Mouse (Mus musculus) natural killer cell, adult 2 months (primary cell): Measurements from ENCODE around the gene Chek2.
A peak's percentile ranks its signal among the peaks of the same experiment; 100 is the strongest.
"Not testable (repeated sequence)": the region's sequence is repeated elsewhere in the genome, so short reads cannot be mapped to it uniquely, and the experiment has no call there.

ENCODE experiments used
- DNase-seq, 2 experiments: peaks; one replicate each; pipeline ENCODE4 v3.0.0; 2022; ENCODE audit warnings: low spot score in 2 of 2

Chek2 gene

GRCm38 (mm10) chr5:110839038-110839677 is 621 bp upstream of the Chek2 start:
- no peak for DNase-seq

- peak; percentile 55 to 77 for DNase-seq
Observed at GRCm38 (mm10) chr5:110840465-110840864, 686 bp downstream of the Chek2 start.

- DNase-seq, result no peak
Observed at GRCm38 (mm10) chr5:110841046-110841862, 1.5 kb downstream of the Chek2 start.

GRCm38 (mm10) chr5:110852990-110853389 is 13.2 kb downstream of the Chek2 start:
- DNase-seq, result no peak

GRCm38 (mm10) chr5:110857091-110857490 is 17.3 kb downstream of the Chek2 start:
- no peak for DNase-seq

- DNase-seq, result no peak
Observed at GRCm38 (mm10) chr5:110859013-110859650, 19.4 kb downstream of the Chek2 start.

GRCm38 (mm10) chr5:110860445-110860844 is 20.7 kb downstream of the Chek2 start:
- no peak for DNase-seq

GRCm38 (mm10) chr5:110868460-110868859 is 28.7 kb downstream of the Chek2 start:
- DNase-seq, result no peak

GRCm38 (mm10) chr5:110869242-110869669 is 29.5 kb downstream of the Chek2 start:
- DNase-seq, result no peak

GRCm38 (mm10) chr5:110873160-110873559 is 33.4 kb downstream of the Chek2 start:
- DNase-seq, result no peak

GRCm38 (mm10) chr5:110874711-110875110 is 34.9 kb downstream of the Chek2 start:
- DNase-seq, result no peak

GRCm38 (mm10) chr5:110875286-110875685 is 35.5 kb downstream of the Chek2 start:
- DNase-seq, result no peak

GRCm38 (mm10) chr5:110877666-110878505 is 38.1 kb downstream of the Chek2 start:
- DNase-seq, result no peak

- not testable (repeated sequence) for DNase-seq
Observed at GRCm38 (mm10) chr5:110878526-110878925, 38.7 kb downstream of the Chek2 start.

- no peak for DNase-seq
Observed at GRCm38 (mm10) chr5:110879042-110879441, 39.3 kb downstream of the Chek2 start.

- peak; percentile 34 to 66 for DNase-seq
Observed at GRCm38 (mm10) chr5:110879584-110880374, 40.0 kb downstream of the Chek2 start, which contains the start of gene Ttc28. TSS of gene Ttc28 (plus strand) at chr5:110879803.

- DNase-seq, result no peak
Observed at GRCm38 (mm10) chr5:110888596-110888995, 48.8 kb downstream of the Chek2 start.

- DNase-seq, result no peak
Observed at GRCm38 (mm10) chr5:110889945-110890344, 50.2 kb downstream of the Chek2 start.

- DNase-seq, result no peak
Observed at GRCm38 (mm10) chr5:110890561-110890960, 50.8 kb downstream of the Chek2 start.

- DNase-seq, result no peak
Observed at GRCm38 (mm10) chr5:110897114-110897788, 57.5 kb downstream of the Chek2 start.
